Mouse (Mus musculus): Measurements from ENCODE around the gene Clic5. TPM values are rescaled to one million over a fixed set of nuclear protein-coding genes. Genes with fewer than 3 reads are reported as not detected.
"Not testable (repeated sequence)": the region's sequence is repeated elsewhere in the genome, so short reads cannot be mapped to it uniquely, and the experiment has no call there.

The Clic5 gene
- polyA plus RNA-seq, 1 experiment from 2014 or later = 20.8 TPM

DNA sequence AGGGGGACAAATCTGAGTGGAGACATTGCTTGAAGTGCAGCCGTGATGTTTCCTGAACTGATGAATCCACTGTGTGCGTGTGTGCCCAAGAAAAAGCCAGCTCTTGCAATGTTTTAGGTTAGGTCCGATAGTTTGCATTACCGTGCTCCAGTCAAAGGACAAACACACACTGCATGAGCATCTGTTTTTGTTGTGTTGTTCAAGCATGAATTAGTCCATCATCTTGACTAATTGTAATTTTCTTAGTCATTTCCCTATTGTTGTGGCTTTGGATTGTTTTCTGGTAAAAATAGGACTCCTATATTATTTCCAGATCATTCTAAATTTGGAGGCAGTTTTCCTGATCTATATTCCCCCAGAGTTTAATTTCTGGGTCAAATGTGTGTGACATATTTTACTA is 18.7 kb upstream of the Clic5 start:
- Histone ChIP-seq H3K9ac (ENCODE audit: low read depth, low read length) (no peak overlapping the region), H3K27ac (ENCODE audit: low read depth, low read length) (no peak overlapping the region), H3K36me3 (ENCODE audit: control insufficient read depth, insufficient read depth) (no peaks in the 10 kb centered on the region), H3K4me3 (ENCODE audit: low read depth, low read length) (no peak overlapping the region), H3K4me2 (replicated peaks; ENCODE audit: low read depth) (no peak overlapping the region), H3K4me1 (replicated peaks; ENCODE audit: control insufficient read depth, insufficient read depth, low read length) (no peaks in the 10 kb centered on the region), H3K27me3 (replicated peaks; ENCODE audit: control insufficient read depth, insufficient read depth, low read length) (no peaks in the 10 kb centered on the region), H3K9me3 (ENCODE audit: control insufficient read depth) (no peaks in the 10 kb centered on the region)
- 89% methylated on average over 4 of the region's 4 CpGs for WGBS
- ATAC-seq = no peak
- TF ChIP-seq CTCF (IDR thresholded peaks at IDR 0.05; ENCODE audit: low read depth) = no peak

DNA sequence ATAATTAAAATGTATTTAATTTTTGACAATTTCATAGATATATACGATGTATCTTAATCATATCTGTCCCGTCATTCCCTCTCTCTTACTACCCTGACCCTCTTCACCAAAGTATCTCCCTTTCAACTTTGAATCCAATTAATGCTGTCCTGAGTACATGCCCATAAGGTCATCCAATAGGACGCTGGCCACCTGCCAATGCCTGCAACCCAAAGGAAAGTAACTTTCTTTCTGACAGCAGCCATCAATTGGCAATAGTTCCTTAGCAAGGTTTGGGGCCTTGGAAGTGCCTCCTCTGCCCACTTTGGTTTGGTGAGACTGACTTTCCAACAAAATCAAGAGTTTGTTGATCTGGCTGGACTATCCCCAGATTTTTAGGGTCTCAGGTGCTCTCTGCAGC is 18.1 kb upstream of the Clic5 start:
- Histone ChIP-seq H3K27me3 (replicated peaks; ENCODE audit: control insufficient read depth, insufficient read depth, low read length) (no peaks in the 10 kb centered on the region), H3K9ac (ENCODE audit: low read depth, low read length) (no peak overlapping the region), H3K36me3 (ENCODE audit: control insufficient read depth, insufficient read depth) (no peaks in the 10 kb centered on the region), H3K4me1 (replicated peaks; ENCODE audit: control insufficient read depth, insufficient read depth, low read length) (no peaks in the 10 kb centered on the region), H3K9me3 (ENCODE audit: control insufficient read depth) (no peaks in the 10 kb centered on the region), H3K27ac (ENCODE audit: low read depth, low read length) (no peak overlapping the region), H3K4me3 (ENCODE audit: low read depth, low read length) (no peak overlapping the region), H3K4me2 (replicated peaks; ENCODE audit: low read depth) (no peak overlapping the region)
- 72% methylated on average over 3 of the region's 3 CpGs for WGBS
- no peak for TF ChIP-seq CTCF (IDR thresholded peaks at IDR 0.05; ENCODE audit: low read depth)
- ATAC-seq = no peak

GRCm38 (mm10) chr17:44171930-44172329 is 16.5 kb upstream of the Clic5 start:
- no peak overlapping the region for H3K4me3 ChIP-seq (ENCODE audit: low read depth, low read length)
- no peaks in the 10 kb centered on the region for H3K36me3 ChIP-seq (ENCODE audit: control insufficient read depth, insufficient read depth)
- H3K27me3 ChIP-seq (replicated peaks; ENCODE audit: control insufficient read depth, insufficient read depth, low read length) = no peaks in the 10 kb centered on the region
- no peak overlapping the region for H3K9ac ChIP-seq (ENCODE audit: low read depth, low read length)
- no peaks in the 10 kb centered on the region for H3K4me1 ChIP-seq (replicated peaks; ENCODE audit: control insufficient read depth, insufficient read depth, low read length)
- ATAC-seq = no peak
- no peaks in the 10 kb centered on the region for H3K9me3 ChIP-seq (ENCODE audit: control insufficient read depth)
- no peak overlapping the region for H3K4me2 ChIP-seq (replicated peaks; ENCODE audit: low read depth)
- H3K27ac ChIP-seq (ENCODE audit: low read depth, low read length) = no peak overlapping the region
- 57% methylated on average over 3 of the region's 3 CpGs for WGBS
- TF ChIP-seq CTCF (IDR thresholded peaks at IDR 0.05; ENCODE audit: low read depth) = peak; percentile 52

DNA sequence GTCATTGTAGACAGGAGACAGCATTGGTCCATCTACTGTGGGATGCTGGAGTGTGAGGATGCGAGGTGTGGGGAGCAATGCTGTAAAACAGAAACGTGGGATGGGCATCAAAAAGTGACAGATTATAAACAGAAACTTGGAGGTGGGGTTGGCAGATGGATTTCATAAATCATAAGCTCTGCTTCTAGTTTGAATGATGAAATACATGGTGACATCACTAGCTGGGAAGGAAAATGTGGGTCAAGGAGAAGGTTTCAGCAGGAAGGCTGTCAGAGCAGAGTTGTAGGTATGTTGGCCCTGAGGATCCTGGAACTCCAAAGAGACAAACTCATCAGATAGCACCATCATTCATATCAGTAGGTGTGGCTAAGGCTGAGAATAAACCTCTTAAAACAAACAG is 15.0 kb upstream of the Clic5 start:
- Histone ChIP-seq H3K4me3 (ENCODE audit: low read depth, low read length) (no peak overlapping the region), H3K27ac (ENCODE audit: low read depth, low read length) (no peak overlapping the region), H3K9ac (ENCODE audit: low read depth, low read length) (no peak overlapping the region), H3K4me2 (replicated peaks; ENCODE audit: low read depth) (no peak overlapping the region), H3K27me3 (replicated peaks; ENCODE audit: control insufficient read depth, insufficient read depth, low read length) (no peaks in the 10 kb centered on the region), H3K9me3 (ENCODE audit: control insufficient read depth) (no peaks in the 10 kb centered on the region), H3K4me1 (replicated peaks; ENCODE audit: control insufficient read depth, insufficient read depth, low read length) (0 out of 2 replicates have a peak, but pooled peaks cover 3% of the 10 kb centered on the region), H3K36me3 (ENCODE audit: control insufficient read depth, insufficient read depth) (no peaks in the 10 kb centered on the region)
- 58% methylated on average over 2 of the region's 2 CpGs for WGBS
- ATAC-seq = no peak
- TF ChIP-seq CTCF (IDR thresholded peaks at IDR 0.05; ENCODE audit: low read depth) = no peak

- 83% methylated on average over 3 of the region's 3 CpGs for WGBS
- TF ChIP-seq CTCF (IDR thresholded peaks at IDR 0.05; ENCODE audit: low read depth) = no peak
- H3K4me1 ChIP-seq (replicated peaks; ENCODE audit: control insufficient read depth, insufficient read depth, low read length) = 0 out of 2 replicates have a peak, but pooled peaks cover 3% of the 10 kb centered on the region
- H3K9ac ChIP-seq (ENCODE audit: low read depth, low read length) = no peak overlapping the region
- H3K4me2 ChIP-seq (replicated peaks; ENCODE audit: low read depth) = no peak overlapping the region
- ATAC-seq = no peak
- H3K36me3 ChIP-seq (ENCODE audit: control insufficient read depth, insufficient read depth) = no peaks in the 10 kb centered on the region
- H3K9me3 ChIP-seq (ENCODE audit: control insufficient read depth) = no peaks in the 10 kb centered on the region
- H3K4me3 ChIP-seq (ENCODE audit: low read depth, low read length) = no peak overlapping the region
- no peaks in the 10 kb centered on the region for H3K27me3 ChIP-seq (replicated peaks; ENCODE audit: control insufficient read depth, insufficient read depth, low read length)
- H3K27ac ChIP-seq (ENCODE audit: low read depth, low read length) = no peak overlapping the region
Measured at GRCm38 (mm10) chr17:44177291-44177690, 11.1 kb upstream of the Clic5 start.

DNA sequence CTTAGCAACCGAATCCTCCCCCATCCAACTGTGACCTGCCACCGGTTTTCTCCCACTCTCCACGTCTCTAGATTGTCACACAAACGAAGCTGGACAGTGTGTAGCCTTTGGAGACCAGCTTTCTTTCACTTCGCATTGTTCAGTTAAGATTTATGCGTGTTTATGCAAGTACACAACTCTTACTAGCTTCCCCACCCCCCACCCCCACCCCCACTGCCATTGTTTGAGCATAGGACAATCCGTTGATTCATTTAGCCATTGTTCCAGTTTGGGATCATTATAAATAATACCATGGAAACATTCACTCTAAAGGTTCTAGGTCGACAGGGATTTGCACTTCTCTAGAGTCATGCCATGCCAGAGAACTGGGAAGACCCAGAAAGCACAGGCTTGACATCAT is 7.0 kb upstream of the Clic5 start:
- Histone ChIP-seq H3K4me2 (replicated peaks; ENCODE audit: low read depth) (no peak overlapping the region), H3K4me3 (ENCODE audit: low read depth, low read length) (no peak overlapping the region), H3K9ac (ENCODE audit: low read depth, low read length) (no peak overlapping the region), H3K36me3 (ENCODE audit: control insufficient read depth, insufficient read depth) (no peaks in the 10 kb centered on the region), H3K27ac (ENCODE audit: low read depth, low read length) (no peak overlapping the region), H3K4me1 (replicated peaks; ENCODE audit: control insufficient read depth, insufficient read depth, low read length) (0 out of 2 replicates have a peak, but pooled peaks cover 3% of the 10 kb centered on the region), H3K9me3 (ENCODE audit: control insufficient read depth) (no peaks in the 10 kb centered on the region), H3K27me3 (replicated peaks; ENCODE audit: control insufficient read depth, insufficient read depth, low read length) (no peaks in the 10 kb centered on the region)
- no peak for TF ChIP-seq CTCF (IDR thresholded peaks at IDR 0.05; ENCODE audit: low read depth)
- WGBS = 68% methylated on average over 8 of the region's 8 CpGs
- no peak for ATAC-seq

DNA sequence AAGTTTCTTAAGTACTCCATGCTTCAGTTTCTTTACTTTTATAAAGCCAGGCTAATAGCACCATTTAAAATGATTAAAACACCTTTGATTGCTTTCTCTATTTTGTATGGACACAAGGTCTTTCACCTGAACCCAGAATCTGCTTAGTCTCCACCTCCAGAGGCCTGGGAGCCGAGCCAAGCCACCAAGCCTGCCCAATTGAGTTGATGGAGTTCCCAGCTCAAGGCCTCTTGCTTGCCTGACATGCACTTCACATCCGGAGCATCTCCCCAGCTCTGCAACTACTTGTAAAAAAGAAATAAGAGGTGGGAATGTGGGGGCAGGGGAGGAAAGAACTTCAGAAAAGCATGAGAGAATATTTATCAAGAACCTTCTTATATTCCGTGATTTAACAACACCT is 1.5 kb upstream of the Clic5 start:
- H3K9ac ChIP-seq (ENCODE audit: low read depth, low read length) = no peak overlapping the region
- WGBS = 87% methylated on average over 3 of the region's 3 CpGs
- H3K36me3 ChIP-seq (ENCODE audit: control insufficient read depth, insufficient read depth) = no peaks in the 10 kb centered on the region
- no peak overlapping the region for H3K4me2 ChIP-seq (replicated peaks; ENCODE audit: low read depth)
- ATAC-seq = no peak
- H3K4me3 ChIP-seq (ENCODE audit: low read depth, low read length) = no peak overlapping the region
- no peak overlapping the region for H3K27ac ChIP-seq (ENCODE audit: low read depth, low read length)
- no peaks in the 10 kb centered on the region for H3K27me3 ChIP-seq (replicated peaks; ENCODE audit: control insufficient read depth, insufficient read depth, low read length)
- no peaks in the 10 kb centered on the region for H3K9me3 ChIP-seq (ENCODE audit: control insufficient read depth)
- H3K4me1 ChIP-seq (replicated peaks; ENCODE audit: control insufficient read depth, insufficient read depth, low read length) = peaks cover 7% of the 10 kb centered on the region; the same call in 1 of the 2 replicates
- no peak for TF ChIP-seq CTCF (IDR thresholded peaks at IDR 0.05; ENCODE audit: low read depth)

DNA sequence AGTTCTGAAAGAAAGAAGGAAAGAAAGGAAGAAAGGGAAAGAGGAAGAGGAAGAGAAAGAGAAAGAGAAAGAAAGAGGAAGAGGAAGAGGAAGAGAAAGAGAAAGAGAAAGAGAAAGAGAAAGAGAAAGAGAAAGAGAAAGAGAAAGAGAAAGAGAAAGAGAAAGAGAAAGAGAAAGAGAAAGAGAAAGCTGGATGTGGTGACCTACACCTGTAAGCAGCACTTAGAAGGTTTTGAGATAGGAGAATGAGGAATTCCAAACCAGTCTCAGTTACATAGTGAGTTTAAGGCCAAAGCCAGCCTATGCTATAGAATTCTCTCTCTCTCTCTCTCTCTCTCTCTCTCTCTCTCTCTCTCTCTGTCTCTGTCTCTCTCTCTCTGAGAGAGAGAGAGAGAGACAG is 847 bp upstream of the Clic5 start:
- H3K4me2 ChIP-seq (replicated peaks; ENCODE audit: low read depth) = peak overlapping the region; percentile 68; the same call in 1 of the 2 replicates
- H3K27me3 ChIP-seq (replicated peaks; ENCODE audit: control insufficient read depth, insufficient read depth, low read length); H3K9me3 ChIP-seq (ENCODE audit: control insufficient read depth); H3K4me3 ChIP-seq (ENCODE audit: low read depth, low read length); H3K36me3 ChIP-seq (ENCODE audit: control insufficient read depth, insufficient read depth); H3K4me1 ChIP-seq (replicated peaks; ENCODE audit: control insufficient read depth, insufficient read depth, low read length); H3K9ac ChIP-seq (ENCODE audit: low read depth, low read length); H3K27ac ChIP-seq (ENCODE audit: low read depth, low read length); ATAC-seq: not testable (repeated sequence)

Data from intestine, postnatal 0 days (tissue).